Mouse (Mus musculus): ENCODE results near the gene Prr18. TPM values are rescaled to one million over a fixed set of nuclear protein-coding genes. Genes with fewer than 3 reads are reported as not detected.
"Not testable (repeated sequence)": the region's sequence is repeated elsewhere in the genome, so short reads cannot be mapped to it uniquely, and the experiment has no call there.

Prr18 gene
- 0.08 TPM in 1 of 2 replicates, not detected in the other for polyA plus RNA-seq (2014; fragmentation: Nextera tagmentation; extraction: Ambion mirVana)

DNA sequence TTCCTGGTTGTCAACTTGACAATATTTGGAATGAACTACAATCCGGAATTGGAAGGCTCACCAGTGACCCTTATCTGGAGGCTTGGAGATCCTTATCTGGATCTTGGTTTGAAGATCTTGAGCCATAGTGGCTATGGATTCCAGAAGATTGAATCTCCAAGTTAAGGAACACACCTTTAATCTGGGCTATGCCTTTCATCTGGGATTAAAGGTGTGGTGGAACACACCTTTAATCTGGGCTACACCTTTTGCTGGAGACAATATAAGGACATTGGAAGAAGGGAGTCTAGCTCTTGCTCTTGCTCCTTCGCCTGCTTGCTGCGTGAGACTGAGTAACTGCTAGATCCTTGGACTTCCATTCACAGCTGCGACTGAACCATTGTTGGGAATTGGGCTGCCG lies at the start of gene Prr18:
Gene Prr18 (plus strand): TSS at position 301 of the 400 bp plus-strand sequence.
- ATAC-seq (ENCODE audit: insufficient number of reproducible peaks, insufficient read depth, low FRiP score, low read depth); H3K4me2 ChIP-seq (ENCODE audit: low read length); H3K36me3 ChIP-seq (ENCODE audit: control insufficient read depth, insufficient read depth, low read length); H3K27ac ChIP-seq (replicated peaks in 1 of 2; ENCODE audit: control insufficient read depth in 1 of 2, insufficient read depth in 1 of 2, low read depth in 2 of 2, low read length in 2 of 2); H3K4me3 ChIP-seq (ENCODE audit: control insufficient read depth in 1 of 2, insufficient read depth in 1 of 2, low read depth in 1 of 2, low read length in 2 of 2); H3K9ac ChIP-seq (ENCODE audit: low read length); H3K9me3 ChIP-seq (ENCODE audit: control insufficient read depth, low read length): not testable (repeated sequence)
- peaks cover 2 to 10% of the 10 kb centered on the region in 2 experiments; a peak in 1 of 4 replicates for H3K4me1 ChIP-seq (ENCODE audit: control insufficient read depth in 2 of 2, insufficient read depth in 2 of 2, low read length in 2 of 2)
- no CpG with 5 or more reads among the region's 5 CpGs for WGBS
- H3K27me3 ChIP-seq (ENCODE audit: control insufficient read depth, insufficient read depth, low read length) = peaks cover 39% of the 10 kb centered on the region

DNA sequence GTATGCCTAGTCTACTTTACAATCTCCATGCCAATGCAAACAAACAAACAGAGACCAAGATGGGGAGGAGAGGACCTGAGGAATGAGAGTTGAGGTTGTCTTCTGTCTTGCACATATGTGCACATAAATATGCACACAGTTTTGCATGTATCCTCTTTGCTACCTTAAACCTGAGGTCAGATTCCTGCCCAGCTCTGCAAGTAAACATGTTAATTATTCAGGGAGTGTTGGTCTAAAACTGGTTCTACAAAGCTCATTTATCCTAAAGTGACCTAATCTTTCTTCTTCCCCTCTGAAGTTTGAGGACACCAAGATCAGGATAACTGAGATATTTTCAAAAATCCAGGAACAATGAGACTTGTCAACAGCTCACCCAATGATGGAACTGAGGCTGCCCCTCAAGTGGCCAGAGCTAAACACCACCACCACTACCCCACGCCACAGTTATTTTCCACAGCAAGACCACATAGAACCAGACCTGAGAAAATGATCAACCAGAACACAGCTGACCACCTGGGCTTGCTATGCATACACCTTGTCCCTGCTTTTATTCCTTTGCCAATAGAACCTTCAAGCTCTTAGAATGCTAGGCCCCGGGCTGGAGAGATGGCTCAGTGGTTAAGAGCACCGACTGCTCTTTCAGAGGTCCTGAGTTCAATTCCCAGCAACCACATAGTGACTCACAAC lies 47.1 kb upstream of the Prr18 start:
- 87% methylated on average over 3 of the region's 3 CpGs for WGBS
- Histone ChIP-seq H3K27ac (replicated peaks in 1 of 2; ENCODE audit: control insufficient read depth in 1 of 2, insufficient read depth in 1 of 2, low read depth in 2 of 2, low read length in 2 of 2) (no peak overlapping the region), H3K9ac (ENCODE audit: low read length) (no peak overlapping the region), H3K4me1 (ENCODE audit: control insufficient read depth in 2 of 2, insufficient read depth in 2 of 2, low read length in 2 of 2) (peaks cover under 1% of the 10 kb centered on the region in 2 experiments), H3K4me3 (ENCODE audit: control insufficient read depth in 1 of 2, insufficient read depth in 1 of 2, low read depth in 1 of 2, low read length in 2 of 2) (no peak overlapping the region), H3K9me3 (ENCODE audit: control insufficient read depth, low read length) (no peaks in the 10 kb centered on the region), H3K36me3 (ENCODE audit: control insufficient read depth, insufficient read depth, low read length) (peaks cover 30% of the 10 kb centered on the region), H3K27me3 (ENCODE audit: control insufficient read depth, insufficient read depth, low read length) (no peaks in the 10 kb centered on the region), H3K4me2 (ENCODE audit: low read length) (no peak overlapping the region)
- no peak for ATAC-seq (ENCODE audit: insufficient number of reproducible peaks, insufficient read depth, low FRiP score, low read depth)

- Histone ChIP-seq H3K4me1 (ENCODE audit: control insufficient read depth in 2 of 2, insufficient read depth in 2 of 2, low read length in 2 of 2) (no peaks in the 10 kb centered on the region), H3K36me3 (ENCODE audit: control insufficient read depth, insufficient read depth, low read length) (peaks cover 36% of the 10 kb centered on the region), H3K27me3 (ENCODE audit: control insufficient read depth, insufficient read depth, low read length) (no peaks in the 10 kb centered on the region), H3K9me3 (ENCODE audit: control insufficient read depth, low read length) (no peaks in the 10 kb centered on the region), H3K27ac (replicated peaks in 1 of 2; ENCODE audit: control insufficient read depth in 1 of 2, insufficient read depth in 1 of 2, low read depth in 2 of 2, low read length in 2 of 2) (no peak overlapping the region), H3K4me3 (ENCODE audit: control insufficient read depth in 1 of 2, insufficient read depth in 1 of 2, low read depth in 1 of 2, low read length in 2 of 2) (no peak overlapping the region), H3K4me2 (ENCODE audit: low read length) (no peak overlapping the region), H3K9ac (ENCODE audit: low read length) (no peak overlapping the region)
- no peak for ATAC-seq (ENCODE audit: insufficient number of reproducible peaks, insufficient read depth, low FRiP score, low read depth)
Observed at GRCm38 (mm10) chr17:8290736-8291135, 46.5 kb upstream of the Prr18 start.

- no peak overlapping the region for H3K9ac ChIP-seq (ENCODE audit: low read length)
- H3K27ac ChIP-seq (replicated peaks in 1 of 2; ENCODE audit: control insufficient read depth in 1 of 2, insufficient read depth in 1 of 2, low read depth in 2 of 2, low read length in 2 of 2) = no peak overlapping the region
- H3K4me3 ChIP-seq (ENCODE audit: control insufficient read depth in 1 of 2, insufficient read depth in 1 of 2, low read depth in 1 of 2, low read length in 2 of 2) = no peak overlapping the region
- no peaks in the 10 kb centered on the region for H3K27me3 ChIP-seq (ENCODE audit: control insufficient read depth, insufficient read depth, low read length)
- no peaks in the 10 kb centered on the region for H3K9me3 ChIP-seq (ENCODE audit: control insufficient read depth, low read length)
- H3K4me2 ChIP-seq (ENCODE audit: low read length) = no peak overlapping the region
- H3K4me1 ChIP-seq (ENCODE audit: control insufficient read depth in 2 of 2, insufficient read depth in 2 of 2, low read length in 2 of 2) = no peaks in the 10 kb centered on the region
- ATAC-seq (ENCODE audit: insufficient number of reproducible peaks, insufficient read depth, low FRiP score, low read depth) = no peak
- H3K36me3 ChIP-seq (ENCODE audit: control insufficient read depth, insufficient read depth, low read length) = peaks cover 37% of the 10 kb centered on the region
Observed at GRCm38 (mm10) chr17:8295825-8296224, 41.4 kb upstream of the Prr18 start.

- Histone ChIP-seq H3K4me1 (ENCODE audit: control insufficient read depth in 2 of 2, insufficient read depth in 2 of 2, low read length in 2 of 2) (no peaks in the 10 kb centered on the region), H3K9me3 (ENCODE audit: control insufficient read depth, low read length) (no peaks in the 10 kb centered on the region), H3K4me2 (ENCODE audit: low read length) (no peak overlapping the region), H3K27me3 (ENCODE audit: control insufficient read depth, insufficient read depth, low read length) (no peaks in the 10 kb centered on the region), H3K36me3 (ENCODE audit: control insufficient read depth, insufficient read depth, low read length) (peaks cover 37% of the 10 kb centered on the region), H3K27ac (replicated peaks in 1 of 2; ENCODE audit: control insufficient read depth in 1 of 2, insufficient read depth in 1 of 2, low read depth in 2 of 2, low read length in 2 of 2) (no peak overlapping the region), H3K4me3 (ENCODE audit: control insufficient read depth in 1 of 2, insufficient read depth in 1 of 2, low read depth in 1 of 2, low read length in 2 of 2) (no peak overlapping the region), H3K9ac (ENCODE audit: low read length) (no peak overlapping the region)
- ATAC-seq (ENCODE audit: insufficient number of reproducible peaks, insufficient read depth, low FRiP score, low read depth) = no peak
- WGBS = 80% methylated on average over 9 of the region's 9 CpGs
Observed at GRCm38 (mm10) chr17:8296313-8296844, 40.9 kb upstream of the Prr18 start.

GRCm38 (mm10) chr17:8297746-8298145 lies 39.5 kb upstream of the Prr18 start:
- no peaks in the 10 kb centered on the region for H3K9me3 ChIP-seq (ENCODE audit: control insufficient read depth, low read length)
- no peak overlapping the region for H3K4me3 ChIP-seq (ENCODE audit: control insufficient read depth in 1 of 2, insufficient read depth in 1 of 2, low read depth in 1 of 2, low read length in 2 of 2)
- 86% methylated on average over 5 of the region's 5 CpGs for WGBS
- no peak overlapping the region for H3K27ac ChIP-seq (replicated peaks in 1 of 2; ENCODE audit: control insufficient read depth in 1 of 2, insufficient read depth in 1 of 2, low read depth in 2 of 2, low read length in 2 of 2)
- H3K4me2 ChIP-seq (ENCODE audit: low read length) = no peak overlapping the region
- no peak overlapping the region for H3K9ac ChIP-seq (ENCODE audit: low read length)
- H3K4me1 ChIP-seq (ENCODE audit: control insufficient read depth in 2 of 2, insufficient read depth in 2 of 2, low read length in 2 of 2) = no peaks in the 10 kb centered on the region
- peaks cover 37% of the 10 kb centered on the region for H3K36me3 ChIP-seq (ENCODE audit: control insufficient read depth, insufficient read depth, low read length)
- ATAC-seq (ENCODE audit: insufficient number of reproducible peaks, insufficient read depth, low FRiP score, low read depth) = no peak
- no peaks in the 10 kb centered on the region for H3K27me3 ChIP-seq (ENCODE audit: control insufficient read depth, insufficient read depth, low read length)

- ATAC-seq (ENCODE audit: insufficient number of reproducible peaks, insufficient read depth, low FRiP score, low read depth) = no peak
- Histone ChIP-seq H3K27ac (replicated peaks in 1 of 2; ENCODE audit: control insufficient read depth in 1 of 2, insufficient read depth in 1 of 2, low read depth in 2 of 2, low read length in 2 of 2) (no peak overlapping the region), H3K9me3 (ENCODE audit: control insufficient read depth, low read length) (no peaks in the 10 kb centered on the region), H3K27me3 (ENCODE audit: control insufficient read depth, insufficient read depth, low read length) (no peaks in the 10 kb centered on the region), H3K4me2 (ENCODE audit: low read length) (no peak overlapping the region), H3K36me3 (ENCODE audit: control insufficient read depth, insufficient read depth, low read length) (peaks cover 35% of the 10 kb centered on the region), H3K9ac (ENCODE audit: low read length) (no peak overlapping the region), H3K4me3 (ENCODE audit: control insufficient read depth in 1 of 2, insufficient read depth in 1 of 2, low read depth in 1 of 2, low read length in 2 of 2) (no peak overlapping the region), H3K4me1 (ENCODE audit: control insufficient read depth in 2 of 2, insufficient read depth in 2 of 2, low read length in 2 of 2) (no peaks in the 10 kb centered on the region)
- 91% methylated on average over 2 of the region's 2 CpGs for WGBS
Observed at GRCm38 (mm10) chr17:8298281-8298680, 39.0 kb upstream of the Prr18 start.

DNA sequence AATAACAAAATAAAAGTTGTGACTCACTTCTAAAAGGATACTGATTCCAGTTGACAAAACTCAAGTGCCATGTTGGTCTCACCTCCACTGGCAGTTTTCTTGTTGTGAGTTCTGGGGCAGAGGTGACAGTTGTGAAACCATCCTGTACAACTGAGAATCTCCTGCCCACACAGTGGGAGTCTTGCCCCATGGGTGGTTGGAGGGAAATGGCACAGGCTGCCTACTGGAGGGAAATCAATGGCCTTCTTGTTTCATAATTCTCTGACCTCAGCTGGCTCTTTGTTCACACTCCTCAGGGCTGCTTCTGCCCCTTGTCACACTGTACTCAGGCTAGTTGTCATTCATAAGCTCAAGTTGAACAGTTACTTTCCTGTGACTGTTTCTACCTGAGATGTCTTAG lies 37.7 kb upstream of the Prr18 start:
- Histone ChIP-seq H3K27ac (replicated peaks in 1 of 2; ENCODE audit: control insufficient read depth in 1 of 2, insufficient read depth in 1 of 2, low read depth in 2 of 2, low read length in 2 of 2) (no peak overlapping the region), H3K9me3 (ENCODE audit: control insufficient read depth, low read length) (no peaks in the 10 kb centered on the region), H3K9ac (ENCODE audit: low read length) (no peak overlapping the region), H3K4me2 (ENCODE audit: low read length) (no peak overlapping the region), H3K36me3 (ENCODE audit: control insufficient read depth, insufficient read depth, low read length) (peaks cover 24% of the 10 kb centered on the region), H3K27me3 (ENCODE audit: control insufficient read depth, insufficient read depth, low read length) (no peaks in the 10 kb centered on the region), H3K4me1 (ENCODE audit: control insufficient read depth in 2 of 2, insufficient read depth in 2 of 2, low read length in 2 of 2) (no peaks in the 10 kb centered on the region), H3K4me3 (ENCODE audit: control insufficient read depth in 1 of 2, insufficient read depth in 1 of 2, low read depth in 1 of 2, low read length in 2 of 2) (no peak overlapping the region)
- no peak for ATAC-seq (ENCODE audit: insufficient number of reproducible peaks, insufficient read depth, low FRiP score, low read depth)

All from heart, embryonic 14.5 days (tissue).